Mouse (Mus musculus): ENCODE data around the gene Pak6. TPM values are rescaled to one million over a fixed set of nuclear protein-coding genes. Genes with fewer than 3 reads are reported as not detected.
A peak's percentile ranks its signal among the peaks of the same experiment; 100 is the strongest.

Pak6 gene
- polyA plus RNA-seq, 1 experiment: not detected

DNA sequence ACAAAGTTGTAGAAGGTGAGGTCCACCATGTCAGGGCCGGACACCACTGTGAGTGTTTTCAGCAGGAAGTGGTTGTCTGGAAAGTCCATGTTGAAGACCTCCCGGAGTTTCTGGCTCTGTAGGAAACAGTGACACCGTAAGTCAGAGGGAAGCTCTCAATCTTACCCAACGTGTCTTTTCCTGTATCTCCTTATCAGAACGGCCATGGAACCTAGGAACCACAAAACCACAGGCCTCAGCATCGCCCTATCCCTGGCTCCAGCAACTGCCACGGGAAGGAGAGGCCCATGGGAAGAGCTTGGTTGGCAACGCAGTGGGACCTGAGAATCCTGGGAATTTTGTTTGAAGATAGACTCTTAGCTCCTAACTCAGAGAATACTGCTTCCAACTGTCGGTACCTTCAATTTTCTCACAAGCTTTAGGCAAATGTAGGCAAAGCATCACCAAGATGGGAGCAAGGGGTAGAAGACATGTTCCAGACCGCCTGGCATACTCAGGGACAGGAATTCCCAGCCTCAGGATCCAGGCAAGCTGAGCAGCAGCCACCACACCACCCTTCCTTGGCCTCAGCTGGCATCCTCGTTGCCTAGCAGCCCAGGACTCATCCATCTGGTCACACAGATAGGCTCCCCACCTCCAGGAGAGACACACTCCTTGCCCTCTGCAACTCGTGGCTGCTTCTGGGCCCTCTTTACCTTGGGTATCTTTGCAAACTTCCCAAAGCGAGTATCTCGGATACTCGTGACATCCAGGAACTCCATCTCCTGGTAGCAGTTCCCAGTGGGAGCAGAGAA is 60.8 kb downstream of the Pak6 start:
- peaks cover 2% of the 10 kb centered on the region; the same call in 1 of the 2 replicates for H3K4me1 ChIP-seq (ENCODE audit: control insufficient read depth, insufficient read depth, low read length)
- TF ChIP-seq POLR2A (IDR thresholded peaks at IDR 0.05; ENCODE audit: borderline replicate concordance, control insufficient read depth, low read depth, low read length) (no peak), CTCF (IDR thresholded peaks at IDR 0.05; ENCODE audit: control insufficient read depth, insufficient read depth, low read length) (no peak)
- WGBS: 47% methylated on average over 15 of the region's 15 CpGs
- no peak overlapping the region for H3K4me3 ChIP-seq (replicated peaks; ENCODE audit: control insufficient read depth, low read depth, low read length)
- H3K27ac ChIP-seq (ENCODE audit: control insufficient read depth, insufficient read depth, low read depth, low read length, poor library complexity): no peak overlapping the region

DNA sequence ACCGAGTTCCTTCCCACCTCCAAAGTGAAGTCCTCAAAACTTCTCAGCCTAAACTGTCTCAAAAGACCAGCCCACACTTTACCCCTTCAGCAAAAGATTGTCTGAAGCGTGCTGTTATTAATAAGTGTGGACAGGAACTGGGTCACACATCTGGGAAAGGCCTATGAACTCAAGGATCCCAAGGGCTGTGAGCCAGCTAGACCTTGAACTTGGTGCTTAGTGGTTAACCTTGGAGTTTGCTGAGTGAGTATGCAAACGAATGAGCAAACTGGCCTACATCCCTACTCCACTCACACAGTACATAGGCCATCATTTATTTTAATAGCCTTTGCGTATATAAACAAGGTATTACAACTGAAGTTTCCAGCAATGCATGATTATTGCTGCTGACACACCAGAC is 62.4 kb downstream of the Pak6 start:
- Histone ChIP-seq H3K4me1 (ENCODE audit: control insufficient read depth, insufficient read depth, low read length) (peaks cover 5% of the 10 kb centered on the region; the same call in 1 of the 2 replicates), H3K4me3 (replicated peaks; ENCODE audit: control insufficient read depth, low read depth, low read length) (no peak overlapping the region), H3K27ac (ENCODE audit: control insufficient read depth, insufficient read depth, low read depth, low read length, poor library complexity) (no peak overlapping the region)
- WGBS: 78% methylated on average over 4 of the region's 4 CpGs
- no peak for TF ChIP-seq CTCF (IDR thresholded peaks at IDR 0.05; ENCODE audit: control insufficient read depth, insufficient read depth, low read length)
- no peak for TF ChIP-seq POLR2A (IDR thresholded peaks at IDR 0.05; ENCODE audit: borderline replicate concordance, control insufficient read depth, low read depth, low read length)

DNA sequence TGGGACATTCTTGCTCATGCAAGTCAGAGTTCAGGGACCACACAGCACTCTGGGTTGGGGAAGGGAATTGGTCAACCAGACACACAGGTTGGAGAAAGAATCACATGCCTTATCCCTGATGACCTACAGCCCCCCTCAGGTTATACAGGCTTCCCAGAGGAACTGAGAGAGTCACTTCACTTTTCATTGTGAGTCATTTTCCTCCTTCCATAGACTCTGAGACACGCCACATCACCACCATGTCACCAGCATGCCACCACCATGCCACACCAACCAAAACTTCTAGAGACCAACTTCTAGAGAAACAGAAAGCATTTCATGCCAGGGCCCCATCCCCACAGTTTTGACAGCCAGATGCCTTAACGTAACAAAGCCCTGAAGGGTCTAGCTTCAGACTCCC is 63.8 kb downstream of the Pak6 start:
- Histone ChIP-seq H3K27ac (ENCODE audit: control insufficient read depth, insufficient read depth, low read depth, low read length, poor library complexity) (no peak overlapping the region; the same call in 1 of the 2 replicates), H3K4me3 (replicated peaks; ENCODE audit: control insufficient read depth, low read depth, low read length) (peak overlapping the region; percentile 93), H3K4me1 (ENCODE audit: control insufficient read depth, insufficient read depth, low read length) (peaks cover 6% of the 10 kb centered on the region; the same call in 1 of the 2 replicates)
- TF ChIP-seq CTCF (IDR thresholded peaks at IDR 0.05; ENCODE audit: control insufficient read depth, insufficient read depth, low read length): no peak
- TF ChIP-seq POLR2A (IDR thresholded peaks at IDR 0.05; ENCODE audit: borderline replicate concordance, control insufficient read depth, low read depth, low read length): no peak
- 23% methylated on average over 2 of the region's 2 CpGs for WGBS

DNA sequence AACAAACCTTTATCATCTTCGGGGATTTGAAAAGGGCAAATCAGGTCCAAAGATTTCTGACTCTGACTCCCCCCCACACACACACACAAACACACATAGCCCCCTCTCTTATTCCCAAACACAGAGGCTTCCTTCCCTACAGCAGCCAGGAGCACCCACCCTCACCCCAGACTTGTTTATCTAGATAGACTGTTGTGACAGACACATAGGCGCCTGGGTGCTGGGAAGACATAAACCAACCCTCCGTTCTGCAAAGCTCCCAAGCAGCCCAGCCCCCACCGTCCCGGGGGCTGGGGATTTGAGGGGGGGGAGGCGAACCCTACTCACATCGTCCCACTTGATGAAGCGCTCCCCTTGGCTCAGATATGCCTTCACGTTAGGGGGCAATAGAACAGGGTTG is 64.8 kb downstream of the Pak6 start:
- H3K4me3 ChIP-seq (replicated peaks; ENCODE audit: control insufficient read depth, low read depth, low read length): peak overlapping the region; percentile 93
- TF ChIP-seq CTCF (IDR thresholded peaks at IDR 0.05; ENCODE audit: control insufficient read depth, insufficient read depth, low read length): no peak
- no peak for TF ChIP-seq POLR2A (IDR thresholded peaks at IDR 0.05; ENCODE audit: borderline replicate concordance, control insufficient read depth, low read depth, low read length)
- 2% methylated on average over 9 of the region's 9 CpGs for WGBS
- H3K27ac ChIP-seq (ENCODE audit: control insufficient read depth, insufficient read depth, low read depth, low read length, poor library complexity): peak overlapping the region; percentile 92
- H3K4me1 ChIP-seq (ENCODE audit: control insufficient read depth, insufficient read depth, low read length): peaks cover 6% of the 10 kb centered on the region; the same call in 1 of the 2 replicates

DNA sequence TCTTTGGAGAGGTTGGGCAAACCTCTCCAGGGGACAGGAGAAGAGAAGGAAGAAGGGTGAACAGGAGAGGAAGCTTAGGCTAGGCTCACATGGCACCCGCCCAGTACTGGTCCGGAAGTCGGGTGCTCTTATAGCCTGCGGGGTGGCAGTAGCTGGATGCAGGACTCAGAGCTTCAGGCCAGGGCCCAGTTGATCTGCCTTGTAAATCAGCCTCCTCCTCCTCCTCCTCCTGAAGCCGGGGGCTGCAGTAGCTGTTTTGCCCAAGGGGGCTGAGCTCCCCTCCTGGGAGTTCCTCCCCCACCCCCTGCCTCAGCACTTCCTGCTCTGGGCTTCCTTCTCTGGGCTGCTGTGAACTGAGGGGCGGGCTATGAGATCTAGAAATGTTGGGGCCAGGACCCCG is 65.2 kb downstream of the Pak6 start, which contains the start of gene Plcb2:
TSS of gene Plcb2 (minus strand) at position 102 of the 400 bp plus-strand sequence.
- WGBS: 4% methylated on average over 7 of the region's 7 CpGs
- H3K27ac ChIP-seq (ENCODE audit: control insufficient read depth, insufficient read depth, low read depth, low read length, poor library complexity): peak within 1 kb of the TSS; percentile 92
- no peak for TF ChIP-seq CTCF (IDR thresholded peaks at IDR 0.05; ENCODE audit: control insufficient read depth, insufficient read depth, low read length)
- TF ChIP-seq POLR2A (IDR thresholded peaks at IDR 0.05; ENCODE audit: borderline replicate concordance, control insufficient read depth, low read depth, low read length): peak; percentile 58; the same call in 1 of the 2 replicates
- H3K4me3 ChIP-seq (replicated peaks; ENCODE audit: control insufficient read depth, low read depth, low read length): peak within 1 kb of the TSS; percentile 93
- H3K4me1 ChIP-seq (ENCODE audit: control insufficient read depth, insufficient read depth, low read length): peaks cover 6% of the 10 kb centered on the region; the same call in 1 of the 2 replicates

DNA sequence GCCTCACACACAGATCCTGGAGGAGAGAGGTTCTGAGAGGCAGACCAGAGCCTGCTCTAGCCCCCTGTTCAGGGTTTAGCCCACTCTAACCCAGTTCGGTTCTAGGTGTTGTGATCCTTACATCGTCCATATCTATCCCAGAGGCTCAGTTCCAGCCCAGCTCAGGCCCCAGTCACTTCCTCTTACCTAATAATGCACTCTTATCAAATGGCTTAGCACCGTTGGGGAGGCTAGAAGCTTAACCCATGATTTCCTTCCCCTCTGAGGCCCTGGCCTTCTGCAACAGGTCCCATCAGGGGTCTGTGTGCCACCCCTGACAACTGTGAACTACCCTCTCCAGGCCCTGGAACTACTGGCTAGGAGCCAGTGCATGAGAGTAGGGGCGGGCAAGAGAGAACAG is 66.1 kb downstream of the Pak6 start:
- H3K27ac ChIP-seq (ENCODE audit: control insufficient read depth, insufficient read depth, low read depth, low read length, poor library complexity): peak overlapping the region; percentile 92
- TF ChIP-seq POLR2A (IDR thresholded peaks at IDR 0.05; ENCODE audit: borderline replicate concordance, control insufficient read depth, low read depth, low read length) (no peak), CTCF (IDR thresholded peaks at IDR 0.05; ENCODE audit: control insufficient read depth, insufficient read depth, low read length) (no peak)
- WGBS: 2% methylated on average over 4 of the region's 4 CpGs
- H3K4me1 ChIP-seq (ENCODE audit: control insufficient read depth, insufficient read depth, low read length): peaks cover 6% of the 10 kb centered on the region; the same call in 1 of the 2 replicates
- peak overlapping the region; percentile 19 for H3K4me3 ChIP-seq (replicated peaks; ENCODE audit: control insufficient read depth, low read depth, low read length)

DNA sequence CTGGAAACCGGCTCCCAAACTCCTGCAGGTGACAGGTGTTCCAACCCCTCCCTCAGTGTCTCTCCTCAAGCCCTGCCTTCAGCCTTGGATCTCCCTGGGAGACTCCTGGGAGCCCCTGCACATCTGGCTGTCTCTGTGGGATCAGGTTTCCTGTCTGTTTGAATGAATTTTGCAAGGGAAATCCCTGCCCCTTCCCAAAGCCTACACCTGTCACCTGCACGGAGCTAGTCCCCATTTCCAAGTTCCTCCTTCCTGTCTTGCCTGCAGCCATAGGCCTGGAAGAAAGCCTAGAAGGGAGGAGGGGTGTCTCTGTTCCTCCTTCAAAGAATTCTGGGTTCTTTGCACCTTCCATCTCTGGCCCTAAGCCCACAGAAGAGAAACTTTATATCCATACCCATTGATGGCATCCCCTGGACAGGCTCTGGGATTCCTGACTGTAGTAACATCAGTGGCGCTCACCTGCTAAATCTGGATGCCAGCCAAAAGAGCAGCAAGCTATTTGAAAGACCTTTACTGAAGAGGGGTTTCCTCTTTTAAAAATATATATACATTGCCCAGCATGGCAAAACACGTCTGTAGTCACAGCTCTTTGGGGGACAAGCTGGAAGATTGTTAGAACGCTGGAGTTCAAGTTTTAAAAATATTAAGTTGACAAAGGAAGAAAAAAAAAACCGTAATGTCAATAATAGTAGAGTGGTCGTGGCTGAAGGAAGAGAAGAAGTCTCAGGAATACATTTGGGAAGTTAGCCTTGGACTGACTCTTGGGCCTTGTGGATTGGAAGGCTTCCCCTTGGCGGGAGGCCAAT is 66.9 kb downstream of the Pak6 start:
- H3K4me1 ChIP-seq (ENCODE audit: control insufficient read depth, insufficient read depth, low read length): peaks cover 6% of the 10 kb centered on the region; the same call in 1 of the 2 replicates
- WGBS: 14% methylated on average over 8 of the region's 8 CpGs

DNA sequence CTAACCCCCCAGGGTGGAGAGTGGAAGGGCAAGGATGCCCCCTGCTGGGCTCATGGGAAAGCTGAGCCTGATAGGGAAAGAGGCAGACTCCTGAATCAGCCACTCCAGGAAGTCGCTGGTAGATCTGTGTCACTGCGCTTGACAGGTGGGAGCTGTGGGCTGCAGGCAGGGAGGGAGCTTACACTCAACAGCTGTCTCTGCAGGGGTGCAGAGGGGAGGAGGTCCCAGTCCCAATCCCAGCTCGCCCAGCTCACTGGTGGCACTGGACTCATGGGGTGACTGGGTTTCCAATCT is 67.5 kb downstream of the Pak6 start:
- no peak overlapping the region for H3K4me3 ChIP-seq (replicated peaks; ENCODE audit: control insufficient read depth, low read depth, low read length)
- 7% methylated on average over 3 of the region's 3 CpGs for WGBS
- H3K4me1 ChIP-seq (ENCODE audit: control insufficient read depth, insufficient read depth, low read length): peaks cover 6% of the 10 kb centered on the region; the same call in 1 of the 2 replicates
- TF ChIP-seq POLR2A (IDR thresholded peaks at IDR 0.05; ENCODE audit: borderline replicate concordance, control insufficient read depth, low read depth, low read length) (no peak), CTCF (IDR thresholded peaks at IDR 0.05; ENCODE audit: control insufficient read depth, insufficient read depth, low read length) (peak; percentile 77)
- H3K27ac ChIP-seq (ENCODE audit: control insufficient read depth, insufficient read depth, low read depth, low read length, poor library complexity): no peak overlapping the region

More for the DNA sequence above, 66.9 kb downstream of the Pak6 start:
- no peak for TF ChIP-seq POLR2A (IDR thresholded peaks at IDR 0.05; ENCODE audit: borderline replicate concordance, control insufficient read depth, low read depth, low read length)
- TF ChIP-seq CTCF (IDR thresholded peaks at IDR 0.05; ENCODE audit: control insufficient read depth, insufficient read depth, low read length): no peak
- no peak overlapping the region; the same call in 1 of the 2 replicates for H3K27ac ChIP-seq (ENCODE audit: control insufficient read depth, insufficient read depth, low read depth, low read length, poor library complexity)
- no peak overlapping the region for H3K4me3 ChIP-seq (replicated peaks; ENCODE audit: control insufficient read depth, low read depth, low read length)
